Mouse (Mus musculus): ENCODE measurements around the gene Ksr2. TPM values are rescaled to one million over a fixed set of nuclear protein-coding genes. Genes with fewer than 3 reads are reported as not detected.
A peak's percentile ranks its signal among the peaks of the same experiment; 100 is the strongest.

The Ksr2 gene
- polyA plus RNA-seq, 1 experiment: 0.14 TPM

GRCm38 (mm10) chr5:117506406-117506805 lies 92.6 kb downstream of the Ksr2 start:
- no peak overlapping the region for H3K27ac ChIP-seq (ENCODE audit: insufficient read depth, low read depth, low read length)
- no peaks in the 10 kb centered on the region for H3K36me3 ChIP-seq (ENCODE audit: control insufficient read depth, insufficient read depth, low read length)
- H3K4me3 ChIP-seq (ENCODE audit: low read depth, low read length): peak overlapping the region; percentile 17; the same call in 1 of the 2 replicates
- WGBS: 14% methylated on average over 13 of the region's 13 CpGs
- H3K4me1 ChIP-seq (ENCODE audit: control insufficient read depth, insufficient read depth, insufficient read length, low read length): peaks cover 6% of the 10 kb centered on the region
- TF ChIP-seq POLR2A (IDR thresholded peaks at IDR 0.05; ENCODE audit: low read depth, low read length): no peak
- peak; percentile 87 for TF ChIP-seq CTCF (IDR thresholded peaks at IDR 0.05; ENCODE audit: extremely low read depth, insufficient read length, insufficient replicate concordance, low read depth, low read length)
- H3K27me3 ChIP-seq (ENCODE audit: control insufficient read depth, insufficient read depth, low read length): no peaks in the 10 kb centered on the region

- Histone ChIP-seq H3K36me3 (ENCODE audit: control insufficient read depth, insufficient read depth, low read length) (no peaks in the 10 kb centered on the region), H3K27ac (ENCODE audit: insufficient read depth, low read depth, low read length) (no peak overlapping the region), H3K4me3 (ENCODE audit: low read depth, low read length) (no peak overlapping the region), H3K4me1 (ENCODE audit: control insufficient read depth, insufficient read depth, insufficient read length, low read length) (peaks cover 6% of the 10 kb centered on the region; the same call in 1 of the 2 replicates), H3K27me3 (ENCODE audit: control insufficient read depth, insufficient read depth, low read length) (no peaks in the 10 kb centered on the region)
- WGBS: 38% methylated on average over 22 of the region's 22 CpGs
- TF ChIP-seq POLR2A (IDR thresholded peaks at IDR 0.05; ENCODE audit: low read depth, low read length) (no peak), CTCF (IDR thresholded peaks at IDR 0.05; ENCODE audit: extremely low read depth, insufficient read length, insufficient replicate concordance, low read depth, low read length) (peak; percentile 62; the same call in 1 of the 2 replicates)
Observed at GRCm38 (mm10) chr5:117509511-117510375, 95.9 kb downstream of the Ksr2 start.

GRCm38 (mm10) chr5:117510864-117511263 lies 97.1 kb downstream of the Ksr2 start:
- Histone ChIP-seq H3K4me3 (ENCODE audit: low read depth, low read length) (no peak overlapping the region), H3K27ac (ENCODE audit: insufficient read depth, low read depth, low read length) (no peak overlapping the region)
- 71% methylated on average over 10 of the region's 10 CpGs for WGBS

GRCm38 (mm10) chr5:117515396-117515795 lies 101.6 kb downstream of the Ksr2 start:
- TF ChIP-seq CTCF (IDR thresholded peaks at IDR 0.05; ENCODE audit: extremely low read depth, insufficient read length, insufficient replicate concordance, low read depth, low read length): no peak
- no peak for TF ChIP-seq POLR2A (IDR thresholded peaks at IDR 0.05; ENCODE audit: low read depth, low read length)
- Histone ChIP-seq H3K27me3 (ENCODE audit: control insufficient read depth, insufficient read depth, low read length) (no peaks in the 10 kb centered on the region), H3K27ac (ENCODE audit: insufficient read depth, low read depth, low read length) (no peak overlapping the region), H3K36me3 (ENCODE audit: control insufficient read depth, insufficient read depth, low read length) (no peaks in the 10 kb centered on the region), H3K4me3 (ENCODE audit: low read depth, low read length) (no peak overlapping the region), H3K4me1 (ENCODE audit: control insufficient read depth, insufficient read depth, insufficient read length, low read length) (no peaks in the 10 kb centered on the region)
- 80% methylated on average over 12 of the region's 12 CpGs for WGBS

More at GRCm38 (mm10) chr5:117510864-117511263, 97.1 kb downstream of the Ksr2 start:
- 0 out of 2 replicates have a peak, but pooled peaks cover 2% of the 10 kb centered on the region for H3K4me1 ChIP-seq (ENCODE audit: control insufficient read depth, insufficient read depth, insufficient read length, low read length)
- no peaks in the 10 kb centered on the region for H3K27me3 ChIP-seq (ENCODE audit: control insufficient read depth, insufficient read depth, low read length)
- TF ChIP-seq CTCF (IDR thresholded peaks at IDR 0.05; ENCODE audit: extremely low read depth, insufficient read length, insufficient replicate concordance, low read depth, low read length) (no peak), POLR2A (IDR thresholded peaks at IDR 0.05; ENCODE audit: low read depth, low read length) (no peak)
- no peaks in the 10 kb centered on the region for H3K36me3 ChIP-seq (ENCODE audit: control insufficient read depth, insufficient read depth, low read length)

GRCm38 (mm10) chr5:117515861-117516260 lies 102.1 kb downstream of the Ksr2 start:
- Histone ChIP-seq H3K36me3 (ENCODE audit: control insufficient read depth, insufficient read depth, low read length) (no peaks in the 10 kb centered on the region), H3K4me1 (ENCODE audit: control insufficient read depth, insufficient read depth, insufficient read length, low read length) (no peaks in the 10 kb centered on the region), H3K27ac (ENCODE audit: insufficient read depth, low read depth, low read length) (no peak overlapping the region), H3K27me3 (ENCODE audit: control insufficient read depth, insufficient read depth, low read length) (no peaks in the 10 kb centered on the region), H3K4me3 (ENCODE audit: low read depth, low read length) (no peak overlapping the region)
- no peak for TF ChIP-seq POLR2A (IDR thresholded peaks at IDR 0.05; ENCODE audit: low read depth, low read length)
- no peak for TF ChIP-seq CTCF (IDR thresholded peaks at IDR 0.05; ENCODE audit: extremely low read depth, insufficient read length, insufficient replicate concordance, low read depth, low read length)
- 53% methylated on average over 7 of the region's 7 CpGs for WGBS

- WGBS: 3% methylated on average over 8 of the region's 8 CpGs
- no peaks in the 10 kb centered on the region for H3K27me3 ChIP-seq (ENCODE audit: control insufficient read depth, insufficient read depth, low read length)
- no peaks in the 10 kb centered on the region for H3K4me1 ChIP-seq (ENCODE audit: control insufficient read depth, insufficient read depth, insufficient read length, low read length)
- H3K36me3 ChIP-seq (ENCODE audit: control insufficient read depth, insufficient read depth, low read length): no peaks in the 10 kb centered on the region
- no peak overlapping the region for H3K27ac ChIP-seq (ENCODE audit: insufficient read depth, low read depth, low read length)
- TF ChIP-seq POLR2A (IDR thresholded peaks at IDR 0.05; ENCODE audit: low read depth, low read length) (no peak), CTCF (IDR thresholded peaks at IDR 0.05; ENCODE audit: extremely low read depth, insufficient read length, insufficient replicate concordance, low read depth, low read length) (peak; percentile 75; the same call in 1 of the 2 replicates)
- no peak overlapping the region for H3K4me3 ChIP-seq (ENCODE audit: low read depth, low read length)
Observed at GRCm38 (mm10) chr5:117516597-117516996, 102.8 kb downstream of the Ksr2 start.

GRCm38 (mm10) chr5:117519858-117520495 lies 106.2 kb downstream of the Ksr2 start:
- Histone ChIP-seq H3K4me1 (ENCODE audit: control insufficient read depth, insufficient read depth, insufficient read length, low read length) (no peaks in the 10 kb centered on the region), H3K36me3 (ENCODE audit: control insufficient read depth, insufficient read depth, low read length) (no peaks in the 10 kb centered on the region), H3K4me3 (ENCODE audit: low read depth, low read length) (no peak overlapping the region), H3K27me3 (ENCODE audit: control insufficient read depth, insufficient read depth, low read length) (no peaks in the 10 kb centered on the region), H3K27ac (ENCODE audit: insufficient read depth, low read depth, low read length) (no peak overlapping the region)
- no peak for TF ChIP-seq POLR2A (IDR thresholded peaks at IDR 0.05; ENCODE audit: low read depth, low read length)
- peak; percentile 32; the same call in 1 of the 2 replicates for TF ChIP-seq CTCF (IDR thresholded peaks at IDR 0.05; ENCODE audit: extremely low read depth, insufficient read length, insufficient replicate concordance, low read depth, low read length)
- 39% methylated on average over 4 of the region's 4 CpGs for WGBS

Data from small intestine, adult 2 months (tissue).